Mouse (Mus musculus) heart, embryonic 12.5 days (tissue): ENCODE measurements around the gene Pa2g4. TPM values are rescaled to one million over a fixed set of nuclear protein-coding genes. Genes with fewer than 3 reads are reported as not detected.
"Not testable (repeated sequence)": the region's sequence is repeated elsewhere in the genome, so short reads cannot be mapped to it uniquely, and the experiment has no call there.

Source experiments
- ATAC-seq: fragments of 200-750 bp; cut with Nextera tagmentation; 2 replicates; pipeline ENCODE4 v1.8.0; 2017; ENCODE audit warnings: moderate TSS enrichment, moderate library complexity; ENCODE audit not compliant: insufficient number of reproducible peaks, low FRiP score
- H3K27ac ChIP-seq: fragments of 300-500 bp; sonication (generic); 2 replicates; pipeline ENCODE4 v1.5.1; 2016; ENCODE audit warnings: mild to moderate bottlenecking, moderate library complexity; ENCODE audit not compliant: poor library complexity, severe bottlenecking
- H3K27me3 ChIP-seq: fragments of 300-500 bp; sonication (generic); replicated peaks from 2 replicates; pipeline ENCODE4 v1.6.1; 2016; ENCODE audit warnings: mild to moderate bottlenecking, moderate library complexity
- H3K36me3 ChIP-seq: fragments of 300-500 bp; sonication (generic); 2 replicates; pipeline ENCODE4 v1.6.1; 2016; ENCODE audit warnings: mild to moderate bottlenecking, moderate library complexity
- H3K4me1 ChIP-seq: fragments of 300-500 bp; sonication (generic); replicated peaks from 2 replicates; pipeline ENCODE4 v1.6.1; 2016; ENCODE audit warnings: mild to moderate bottlenecking
- H3K4me2 ChIP-seq: fragments of 300-500 bp; sonication (generic); 2 replicates; pipeline ENCODE4 v1.6.1; 2016; ENCODE audit warnings: mild to moderate bottlenecking, moderate library complexity
- H3K4me3 ChIP-seq: fragments of 300-500 bp; sonication (generic); 2 replicates; pipeline ENCODE4 v1.5.1; 2016; ENCODE audit warnings: mild to moderate bottlenecking
- H3K9ac ChIP-seq: fragments of 300-500 bp; sonication (generic); 2 replicates; pipeline ENCODE4 v1.6.1; 2016; ENCODE audit warnings: mild to moderate bottlenecking, moderate library complexity
- H3K9me3 ChIP-seq: fragments of 300-500 bp; sonication (generic); replicated peaks from 2 replicates; pipeline ENCODE4 v1.6.1; 2016; ENCODE audit warnings: mild to moderate bottlenecking, moderate library complexity
- WGBS: fragments of 180-500 bp; shearing (Covaris S2); methylation state at CpG from one replicate; pipeline ENCODE4 v1.1.7; 2016; 5-methylcytosine and 5-hydroxymethylcytosine counted together
- polyA plus RNA-seq: library from polyadenylated mRNA; unstranded; fragments of >200 nt; fragmentation: Nextera tagmentation; extraction: Ambion mirVana; gene quantifications from 2 replicates; pipeline ENCODE4 v1.2.1, GENCODE M21; 2016

The Pa2g4 gene
- polyA plus RNA-seq = 132 and 136 TPM in 2 replicates

GRCm38 (mm10) chr10:128565788-128566531, at the start of gene Pa2g4:
Pa2g4 (minus strand) TSS chr10:128565987.
- Histone ChIP-seq H3K27me3 (no peaks in the 10 kb centered on the region), H3K27ac (peak within 1 kb of the TSS; percentile 86), H3K4me2 (peak within 1 kb of the TSS; percentile 89), H3K9ac (peak within 1 kb of the TSS; percentile 94), H3K9me3 (no peaks in the 10 kb centered on the region), H3K36me3 (peaks cover 43% of the 10 kb centered on the region), H3K4me3 (peak within 1 kb of the TSS; percentile 85), H3K4me1 (peaks cover 14% of the 10 kb centered on the region)
- WGBS = 0% methylated on average over 58 of the region's 58 CpGs
- peak; percentile 98 for ATAC-seq

GRCm38 (mm10) chr10:128614934-128615333, 49.1 kb upstream of the Pa2g4 start:
- Histone ChIP-seq H3K36me3 (no peaks in the 10 kb centered on the region), H3K9me3 (no peaks in the 10 kb centered on the region), H3K9ac (no peak overlapping the region), H3K4me3 (no peak overlapping the region), H3K4me2 (no peak overlapping the region), H3K4me1 (0 out of 2 replicates have a peak, but pooled peaks cover 6% of the 10 kb centered on the region), H3K27ac (no peak overlapping the region), H3K27me3 (no peaks in the 10 kb centered on the region)
- no peak for ATAC-seq
- WGBS = 60% methylated on average over 3 of the region's 3 CpGs

DNA sequence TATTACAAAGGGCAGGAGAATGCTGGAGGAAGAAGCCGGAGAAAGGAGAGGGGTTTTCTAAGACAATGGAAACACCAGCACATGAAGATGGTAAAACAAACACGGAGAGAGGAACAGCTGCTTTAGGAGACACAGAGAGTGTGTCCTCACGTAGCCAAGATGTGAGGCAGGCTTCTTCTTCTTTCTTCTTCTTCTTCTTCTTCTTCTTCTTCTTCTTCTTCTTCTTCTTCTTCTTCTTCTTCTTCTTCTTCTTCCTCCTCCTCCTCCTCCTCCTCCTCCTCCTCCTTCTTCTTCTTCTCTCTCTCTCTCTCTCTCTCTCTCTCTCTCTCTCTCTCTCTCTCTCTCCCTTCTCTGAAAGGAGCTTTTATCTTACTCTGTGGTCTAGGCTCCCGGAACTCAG, 48.0 kb upstream of the Pa2g4 start:
- H3K27ac ChIP-seq, H3K4me2 ChIP-seq, ATAC-seq, H3K9me3 ChIP-seq, H3K4me1 ChIP-seq, H3K27me3 ChIP-seq, H3K4me3 ChIP-seq, H3K9ac ChIP-seq, H3K36me3 ChIP-seq: not testable (repeated sequence)
- 52% methylated on average over 4 of the region's 4 CpGs for WGBS

DNA sequence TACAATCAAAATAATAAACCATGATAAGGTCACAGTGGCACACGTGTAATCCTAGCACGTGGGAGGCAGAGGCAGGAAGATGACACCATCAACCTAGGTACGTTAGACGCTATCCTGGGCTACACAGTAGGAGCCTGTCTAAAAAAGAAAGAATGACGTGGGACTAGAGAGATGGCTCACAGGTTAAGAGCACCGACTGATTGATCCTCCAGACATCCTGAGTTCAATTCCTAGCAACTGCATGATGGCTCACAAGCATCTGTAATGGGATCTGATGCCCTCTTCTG, 47.3 kb upstream of the Pa2g4 start:
- H3K27ac ChIP-seq = no peak overlapping the region
- WGBS = 40% methylated on average over 6 of the region's 6 CpGs
- H3K27me3 ChIP-seq = no peaks in the 10 kb centered on the region
- no peak overlapping the region for H3K4me2 ChIP-seq
- H3K9ac ChIP-seq = no peak overlapping the region
- no peaks in the 10 kb centered on the region for H3K9me3 ChIP-seq
- 0 out of 2 replicates have a peak, but pooled peaks cover 6% of the 10 kb centered on the region for H3K4me1 ChIP-seq
- ATAC-seq = no peak
- H3K36me3 ChIP-seq = no peaks in the 10 kb centered on the region
- no peak overlapping the region for H3K4me3 ChIP-seq

DNA sequence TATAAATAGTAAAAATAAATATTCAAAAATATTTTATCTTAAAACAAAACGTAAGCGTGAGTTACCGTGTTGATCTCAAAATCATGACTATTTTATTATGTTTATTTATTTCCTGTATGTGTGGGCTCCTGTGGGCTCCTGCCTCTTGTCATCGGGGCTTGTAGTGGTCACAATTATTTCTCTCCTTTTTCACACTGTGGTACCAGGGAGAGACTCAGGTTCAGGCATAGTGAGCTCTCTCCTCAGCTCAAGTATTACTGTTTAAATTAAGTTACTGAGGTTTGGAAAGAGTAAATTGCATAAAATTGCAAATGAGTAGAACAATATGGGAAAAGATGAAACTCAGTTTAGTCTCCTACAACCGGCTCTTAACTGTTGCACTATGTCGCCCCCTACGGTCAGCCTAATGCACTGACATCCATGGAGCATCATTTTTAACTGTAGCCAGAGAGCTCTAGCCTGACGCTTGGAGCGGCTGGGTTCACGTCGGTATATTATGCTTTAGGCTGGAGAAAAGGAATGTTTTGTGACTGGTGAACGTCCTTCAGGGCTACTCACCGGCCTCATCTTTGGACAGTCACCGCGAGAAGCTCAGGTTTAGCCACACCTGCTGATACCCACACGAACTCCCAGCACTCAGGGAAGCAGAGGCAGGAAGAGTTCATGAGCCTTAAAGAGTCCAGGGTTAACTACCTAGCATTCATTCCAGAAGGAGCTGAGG, 46.8 kb upstream of the Pa2g4 start:
- no peaks in the 10 kb centered on the region for H3K9me3 ChIP-seq
- H3K4me2 ChIP-seq = no peak overlapping the region; the same call in 1 of the 2 replicates
- H3K4me1 ChIP-seq = 0 out of 2 replicates have a peak, but pooled peaks cover 6% of the 10 kb centered on the region
- 0 out of 2 replicates have a peak, but pooled peaks have one; percentile 25 for ATAC-seq
- no peaks in the 10 kb centered on the region for H3K27me3 ChIP-seq
- no peaks in the 10 kb centered on the region for H3K36me3 ChIP-seq
- no peak overlapping the region for H3K9ac ChIP-seq
- whole genome bisulfite sequencing = 14% methylated on average over 16 of the region's 16 CpGs
- no peak overlapping the region for H3K4me3 ChIP-seq
- H3K27ac ChIP-seq = no peak overlapping the region

GRCm38 (mm10) chr10:128606483-128606882, 40.7 kb upstream of the Pa2g4 start:
- H3K27ac ChIP-seq = no peak overlapping the region
- no peaks in the 10 kb centered on the region for H3K36me3 ChIP-seq
- WGBS = 38% methylated on average over 2 of the region's 2 CpGs
- no peak for ATAC-seq
- H3K4me1 ChIP-seq = peaks cover 11% of the 10 kb centered on the region
- H3K4me3 ChIP-seq = no peak overlapping the region
- no peaks in the 10 kb centered on the region for H3K9me3 ChIP-seq
- no peak overlapping the region for H3K9ac ChIP-seq
- H3K27me3 ChIP-seq = no peaks in the 10 kb centered on the region
- no peak overlapping the region for H3K4me2 ChIP-seq

- ATAC-seq = no peak
- H3K4me2 ChIP-seq = no peak overlapping the region
- no peaks in the 10 kb centered on the region for H3K36me3 ChIP-seq
- H3K9me3 ChIP-seq = no peaks in the 10 kb centered on the region
- H3K4me3 ChIP-seq = no peak overlapping the region
- H3K27me3 ChIP-seq = no peaks in the 10 kb centered on the region
- no peak overlapping the region for H3K9ac ChIP-seq
- H3K27ac ChIP-seq = no peak overlapping the region
- peaks cover 5% of the 10 kb centered on the region for H3K4me1 ChIP-seq
- WGBS = 80% methylated on average over 4 of the region's 4 CpGs
Observed at GRCm38 (mm10) chr10:128602470-128603128, 36.8 kb upstream of the Pa2g4 start.

- WGBS = 77% methylated on average over 1 of the region's 1 CpGs
- peaks cover 5% of the 10 kb centered on the region for H3K4me1 ChIP-seq
- no peak overlapping the region for H3K9ac ChIP-seq
- H3K36me3 ChIP-seq = no peaks in the 10 kb centered on the region
- no peak overlapping the region for H3K4me2 ChIP-seq
- H3K4me3 ChIP-seq = no peak overlapping the region
- no peaks in the 10 kb centered on the region for H3K9me3 ChIP-seq
- H3K27ac ChIP-seq = no peak overlapping the region
- no peak for ATAC-seq
- H3K27me3 ChIP-seq = no peaks in the 10 kb centered on the region
Observed at GRCm38 (mm10) chr10:128601499-128601898, 35.7 kb upstream of the Pa2g4 start.

- no peak for ATAC-seq
- no peaks in the 10 kb centered on the region for H3K27me3 ChIP-seq
- no peaks in the 10 kb centered on the region for H3K9me3 ChIP-seq
- H3K4me1 ChIP-seq = no peaks in the 10 kb centered on the region
- H3K36me3 ChIP-seq = no peaks in the 10 kb centered on the region
- 78% methylated on average over 2 of the region's 2 CpGs for WGBS
- no peak overlapping the region for H3K27ac ChIP-seq
- H3K4me2 ChIP-seq = no peak overlapping the region
- H3K4me3 ChIP-seq = no peak overlapping the region
- no peak overlapping the region for H3K9ac ChIP-seq
Observed at GRCm38 (mm10) chr10:128598476-128598875, 32.7 kb upstream of the Pa2g4 start.

DNA sequence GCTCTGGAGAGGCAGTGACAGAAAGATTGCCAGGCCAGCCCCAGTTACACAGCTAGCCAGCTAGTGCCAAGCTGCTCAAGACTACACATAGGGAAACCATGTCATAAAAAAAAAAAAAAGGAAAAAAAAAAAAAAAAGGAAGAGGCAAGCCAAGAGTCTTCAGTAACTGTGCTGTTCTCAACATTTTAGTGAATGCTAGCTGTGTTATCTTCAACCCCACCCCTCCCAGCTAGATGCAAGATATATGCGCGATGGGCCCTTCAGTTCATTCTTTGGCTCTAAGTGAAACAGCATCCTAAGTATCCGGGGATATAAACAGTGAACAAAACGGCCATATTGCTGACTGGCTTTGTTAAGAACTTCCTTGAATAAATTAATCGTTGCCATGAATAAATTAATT, 27.0 kb upstream of the Pa2g4 start:
- peaks cover 19% of the 10 kb centered on the region for H3K4me1 ChIP-seq
- H3K4me2 ChIP-seq = no peak overlapping the region
- no peaks in the 10 kb centered on the region for H3K9me3 ChIP-seq
- no peak overlapping the region for H3K4me3 ChIP-seq
- no peaks in the 10 kb centered on the region for H3K36me3 ChIP-seq
- H3K9ac ChIP-seq = no peak overlapping the region
- H3K27me3 ChIP-seq = peaks cover 16% of the 10 kb centered on the region
- H3K27ac ChIP-seq = no peak overlapping the region
- no peak for ATAC-seq
- WGBS = 65% methylated on average over 5 of the region's 5 CpGs

DNA sequence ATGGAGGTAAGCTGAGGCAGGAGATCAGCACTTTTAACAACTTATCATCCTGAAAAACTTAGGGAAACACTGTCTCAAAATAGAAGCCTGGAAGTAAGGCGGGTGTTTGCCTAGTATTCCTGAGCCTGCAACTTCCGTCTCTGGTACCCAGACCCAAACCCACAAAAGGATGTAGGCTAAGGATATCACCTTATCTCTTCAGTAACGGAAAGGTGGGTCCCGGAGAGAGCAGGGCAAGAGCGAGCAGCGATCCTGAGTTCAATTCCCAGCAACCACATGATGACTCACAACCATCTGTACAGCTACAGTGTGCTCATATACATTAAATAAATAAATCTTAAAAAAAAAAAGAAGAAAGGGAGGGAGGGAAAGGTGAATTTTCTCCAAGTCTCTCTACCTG, 25.6 kb upstream of the Pa2g4 start:
- Histone ChIP-seq H3K27me3 (peaks cover 30% of the 10 kb centered on the region), H3K4me3 (no peak overlapping the region), H3K27ac (no peak overlapping the region), H3K4me1 (peaks cover 20% of the 10 kb centered on the region), H3K36me3 (no peaks in the 10 kb centered on the region), H3K9me3 (no peaks in the 10 kb centered on the region), H3K9ac (no peak overlapping the region), H3K4me2 (no peak overlapping the region)
- WGBS = 44% methylated on average over 6 of the region's 6 CpGs
- no peak for ATAC-seq
